Mouse (Mus musculus): ENCODE results near the gene Tenm3.

DNA sequence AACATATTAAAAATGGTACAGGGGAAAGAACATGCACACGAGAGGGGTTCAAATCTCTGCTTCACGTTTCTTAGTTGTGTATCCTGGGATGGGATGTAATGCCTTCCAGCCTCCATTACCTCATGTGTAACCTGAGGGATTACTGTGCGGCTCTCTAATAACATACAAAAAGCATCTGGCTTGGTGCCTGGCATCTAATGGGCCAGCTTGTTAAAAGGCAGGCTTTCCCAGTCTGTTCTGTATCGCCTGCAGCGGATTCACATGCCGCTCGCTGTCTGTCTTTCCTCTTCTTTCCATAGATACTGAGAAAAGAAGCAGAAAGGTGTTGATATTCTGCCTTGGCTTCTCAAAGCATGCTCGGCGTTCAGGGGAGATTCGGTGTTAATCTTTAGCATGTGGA, 558.3 kb downstream of the Tenm3 start:
- TF ChIP-seq POLR2AphosphoS5 (IDR thresholded peaks at IDR 0.05; ENCODE audit: insufficient replicate concordance, low read depth, low read length) (no peak), CTCF (IDR thresholded peaks at IDR 0.05; ENCODE audit: low read depth, low read length) (no peak), GATA1 (IDR thresholded peaks at IDR 0.05; ENCODE audit: borderline replicate concordance, low read length) (no peak), TAL1 (conservative IDR thresholded peaks at IDR 0.05; ENCODE audit: low read depth, low read length) (no peak)

Measured in G1E (cell line).